Mouse (Mus musculus) lung, adult 2 months (tissue): ENCODE data around the gene Mad1l1.

Experiments used
- CTCF ChIP-seq: fragments of 200-500 bp; IDR thresholded peaks from 2 replicates; pipeline ENCODE4 v1.5.1; 2011; ENCODE audit warnings: mild to moderate bottlenecking, low read length, control low read depth; ENCODE audit not compliant: insufficient read depth
- POLR2A ChIP-seq: fragments of 200-500 bp; IDR thresholded peaks from 2 replicates; pipeline ENCODE4 v1.6.1; 2011; ENCODE audit warnings: low read depth, mild to moderate bottlenecking, control low read depth, low read length, borderline replicate concordance; ENCODE audit errors: extremely low read depth

DNA sequence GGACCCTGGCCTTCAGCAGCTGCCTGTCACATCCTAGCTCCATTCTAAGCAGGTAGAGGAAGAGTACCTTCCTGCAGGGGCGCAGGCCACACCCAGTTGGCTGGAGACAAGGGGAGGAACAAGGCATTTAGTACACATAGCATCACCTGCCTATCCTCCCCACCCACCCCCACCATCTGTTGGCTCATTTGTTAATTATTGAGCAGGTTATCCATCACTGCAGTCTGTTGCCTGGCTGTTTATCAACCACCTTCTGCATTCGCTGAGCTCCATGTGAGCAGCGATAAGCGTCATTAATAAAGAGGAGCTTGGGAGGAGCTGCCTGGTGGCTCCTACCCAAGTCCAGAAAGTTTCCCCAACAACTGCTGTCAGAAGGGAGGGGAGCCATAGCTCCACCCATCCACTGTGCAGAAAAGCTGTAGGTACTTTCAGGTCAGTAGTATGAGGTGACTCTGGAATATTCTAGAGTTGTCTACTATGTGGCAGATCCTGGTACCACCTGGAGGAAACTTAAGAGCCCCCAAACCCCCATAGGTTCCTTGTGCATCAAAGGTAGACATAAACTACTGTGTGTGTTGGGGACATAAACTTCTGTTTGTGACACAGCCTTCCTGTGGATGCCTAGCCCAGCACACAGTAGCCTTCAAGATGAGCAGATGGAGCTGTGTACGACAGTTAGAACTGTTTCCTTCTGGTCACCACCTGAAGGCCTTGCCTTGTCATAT is 286.9 kb downstream of the Mad1l1 start:
- TF ChIP-seq POLR2A, result no peak
- TF ChIP-seq CTCF, result no peak
